Mouse (Mus musculus) bone marrow, adult 2 months (tissue): ENCODE data around the gene Rnf115. TPM values are rescaled to one million over a fixed set of nuclear protein-coding genes. Genes with fewer than 3 reads are reported as not detected.

Experiments
- H3K27ac ChIP-seq: fragments of 200-500 bp; 2 replicates; pipeline ENCODE4 v1.5.1; 2012; ENCODE audit warnings: low read depth, mild to moderate bottlenecking, control low read depth, inconsistent platforms, low read length; ENCODE audit not compliant: control insufficient read depth, poor library complexity, insufficient read depth
- H3K4me1 ChIP-seq: fragments of 200-500 bp; 2 replicates; pipeline ENCODE4 v1.6.1; 2011; ENCODE audit warnings: low read length; ENCODE audit not compliant: control insufficient read depth, insufficient read depth
- H3K4me3 ChIP-seq: fragments of 200-500 bp; replicated peaks from 2 replicates; pipeline ENCODE3; 2011; ENCODE audit warnings: mild to moderate bottlenecking, low read depth, low read length, control low read depth; ENCODE audit not compliant: control insufficient read depth
- CTCF ChIP-seq: fragments of 200-500 bp; IDR thresholded peaks from 2 replicates; pipeline ENCODE4 v1.5.1; 2011; ENCODE audit warnings: low read length, control low read depth; ENCODE audit not compliant: control insufficient read depth, insufficient read depth
- POLR2A ChIP-seq: fragments of 200-500 bp; IDR thresholded peaks from 2 replicates; pipeline ENCODE4 v1.6.1; 2011; ENCODE audit warnings: low read depth, mild to moderate bottlenecking, control low read depth, low read length, borderline replicate concordance; ENCODE audit not compliant: control insufficient read depth
- WGBS: fragments of 180-500 bp; shearing (Covaris S2); methylation state at CpG from one replicate; pipeline ENCODE4 v1.1.7; 2018; 5-methylcytosine and 5-hydroxymethylcytosine counted together
- polyA plus RNA-seq: library from polyadenylated mRNA; stranded (reverse); fragments of >200 nt; gene quantifications from 2 replicates; pipeline ENCODE4 v1.2.4, GENCODE M21; 2011; ENCODE audit warnings: low replicate concordance; ENCODE audit not compliant: missing spikeins, insufficient read depth, insufficient read length

Gene Rnf115
- polyA plus RNA-seq, 1 experiment, result 17.2 TPM

GRCm38 (mm10) chr3:96715854-96716253 is 11.6 kb upstream of the Rnf115 start:
- Histone ChIP-seq H3K4me3 (no peak overlapping the region), H3K27ac (peak overlapping the region; percentile 49; the same call in 1 of the 2 replicates), H3K4me1 (no peaks in the 10 kb centered on the region; the same call in 1 of the 2 replicates)
- 11% methylated on average over 2 of the region's 2 CpGs for WGBS
- TF ChIP-seq POLR2A (no peak), CTCF (no peak)

- TF ChIP-seq CTCF, result peak; percentile 46; the same call in 1 of the 2 replicates
- TF ChIP-seq POLR2A, result no peak
- no peak overlapping the region for H3K27ac ChIP-seq
- H3K4me1 ChIP-seq, result no peaks in the 10 kb centered on the region; the same call in 1 of the 2 replicates
- no peak overlapping the region for H3K4me3 ChIP-seq
- WGBS, result 81% methylated on average over 14 of the region's 14 CpGs
Measured at GRCm38 (mm10) chr3:96719173-96719572, 8.3 kb upstream of the Rnf115 start.

GRCm38 (mm10) chr3:96727828-96728633 is 567 bp downstream of the Rnf115 start:
- WGBS, result under 1% methylated on average over 40 of the region's 42 CpGs
- peak overlapping the region; percentile 81 for H3K27ac ChIP-seq
- no peaks in the 10 kb centered on the region for H3K4me1 ChIP-seq
- peak overlapping the region; percentile 90 for H3K4me3 ChIP-seq
- TF ChIP-seq CTCF (no peak), POLR2A (no peak)

GRCm38 (mm10) chr3:96728634-96729402 is 1.4 kb downstream of the Rnf115 start:
- 34% methylated on average over 7 of the region's 7 CpGs for WGBS
- TF ChIP-seq POLR2A (no peak), CTCF (no peak)
- Histone ChIP-seq H3K4me1 (no peaks in the 10 kb centered on the region), H3K4me3 (peak overlapping the region; percentile 32), H3K27ac (no peak overlapping the region)

- no peak overlapping the region for H3K27ac ChIP-seq
- WGBS, result 42% methylated on average over 3 of the region's 3 CpGs
- TF ChIP-seq CTCF (no peak), POLR2A (no peak)
- H3K4me3 ChIP-seq, result no peak overlapping the region
- peaks cover 1% of the 10 kb centered on the region; the same call in 1 of the 2 replicates for H3K4me1 ChIP-seq
Measured at GRCm38 (mm10) chr3:96729403-96729784, 1.9 kb downstream of the Rnf115 start.

GRCm38 (mm10) chr3:96730785-96731184 is 3.3 kb downstream of the Rnf115 start:
- Histone ChIP-seq H3K4me3 (no peak overlapping the region), H3K4me1 (peaks cover 2% of the 10 kb centered on the region; the same call in 1 of the 2 replicates), H3K27ac (no peak overlapping the region)
- TF ChIP-seq CTCF (no peak), POLR2A (no peak)
- 62% methylated on average over 5 of the region's 5 CpGs for WGBS

GRCm38 (mm10) chr3:96733984-96734383 is 6.5 kb downstream of the Rnf115 start:
- peaks cover 2% of the 10 kb centered on the region; the same call in 1 of the 2 replicates for H3K4me1 ChIP-seq
- 97% methylated on average over 1 of the region's 1 CpGs for WGBS

GRCm38 (mm10) chr3:96735200-96735599 is 7.7 kb downstream of the Rnf115 start:
- no peak overlapping the region for H3K4me3 ChIP-seq
- H3K27ac ChIP-seq, result no peak overlapping the region
- WGBS, result 89% methylated on average over 2 of the region's 2 CpGs
- TF ChIP-seq POLR2A (no peak), CTCF (no peak)
- H3K4me1 ChIP-seq, result peaks cover 3% of the 10 kb centered on the region; the same call in 1 of the 2 replicates

More at GRCm38 (mm10) chr3:96733984-96734383, 6.5 kb downstream of the Rnf115 start:
- H3K4me3 ChIP-seq, result no peak overlapping the region
- TF ChIP-seq CTCF (no peak), POLR2A (no peak)
- no peak overlapping the region for H3K27ac ChIP-seq
